Mouse (Mus musculus) left cerebral cortex, postnatal 36 days (tissue): ENCODE results near the gene Smg9. TPM values are rescaled to one million over a fixed set of nuclear protein-coding genes. Genes with fewer than 3 reads are reported as not detected.

Experiments used
- DNase-seq, 2 experiments: peaks; one replicate each; pipeline ENCODE4 v3.0.0; 2021 to 2022; ENCODE audit warnings: low spot score in 2 of 2, mixed read lengths in 1 of 2
- intact Hi-C: fragments of 180-260 bp; cut with DNase I; formaldehyde crosslinking; loops from one replicate; pipeline ENCODE4 v1.15.1; 2025
- total RNA-seq, 2 experiments: library from RNA; stranded (reverse); gene quantifications; 2 replicates each; pipeline ENCODE4 v1.2.3; 2021

Smg9 gene
- total RNA-seq, 2 experiments from 2014 or later = 39.6 to 51.1 TPM

DNA sequence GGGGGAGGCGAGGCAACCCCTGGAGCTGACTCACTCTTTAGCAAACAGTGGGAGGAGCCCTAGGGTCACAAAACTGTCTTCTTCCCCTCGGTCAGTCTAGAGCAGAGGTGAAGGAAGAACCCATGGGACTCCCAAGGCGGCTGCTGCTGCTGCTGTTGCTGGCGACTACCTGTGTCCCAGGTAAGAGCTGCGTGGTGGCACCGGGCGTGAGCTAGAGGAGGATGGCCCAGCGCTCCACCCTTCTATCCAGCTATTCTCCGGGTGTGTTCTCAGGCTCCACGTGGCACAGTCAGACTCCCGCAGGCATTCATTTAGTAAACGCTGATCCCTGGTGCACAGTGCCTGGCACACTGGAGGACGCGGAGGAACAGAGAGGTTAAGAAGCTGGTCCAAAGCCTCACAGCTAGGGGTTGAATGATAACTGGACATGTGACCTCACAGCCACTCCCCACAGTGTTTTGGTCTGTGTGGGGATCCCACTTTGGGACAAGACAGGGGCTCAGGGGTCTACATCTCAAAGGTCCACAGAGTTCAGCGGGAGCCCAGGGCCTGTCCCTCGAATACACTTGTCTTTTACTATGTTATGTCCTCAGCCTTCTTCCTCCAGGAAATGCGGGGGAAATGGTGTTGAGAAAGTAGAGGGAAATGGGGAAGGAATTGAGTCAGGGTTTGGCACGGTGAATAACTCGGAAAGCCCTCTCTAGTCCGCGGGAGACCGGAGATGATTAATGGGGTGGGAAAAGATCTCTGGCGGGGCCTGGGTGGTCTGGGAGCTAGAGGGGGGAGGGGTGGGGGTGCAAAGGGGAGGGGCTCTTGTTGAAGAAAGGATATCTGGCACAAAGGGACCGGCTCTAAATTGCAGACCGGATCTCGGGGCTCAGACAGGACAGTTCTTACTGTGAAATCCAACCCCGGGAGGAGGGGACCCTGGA lies 63.2 kb downstream of the Smg9 start, which contains the start of gene Plaur:
TSS of gene Plaur (plus strand) at position 97 of the 932 bp plus-strand sequence.
- intact Hi-C loops = no loop called here
- DNase-seq = no peak

DNA sequence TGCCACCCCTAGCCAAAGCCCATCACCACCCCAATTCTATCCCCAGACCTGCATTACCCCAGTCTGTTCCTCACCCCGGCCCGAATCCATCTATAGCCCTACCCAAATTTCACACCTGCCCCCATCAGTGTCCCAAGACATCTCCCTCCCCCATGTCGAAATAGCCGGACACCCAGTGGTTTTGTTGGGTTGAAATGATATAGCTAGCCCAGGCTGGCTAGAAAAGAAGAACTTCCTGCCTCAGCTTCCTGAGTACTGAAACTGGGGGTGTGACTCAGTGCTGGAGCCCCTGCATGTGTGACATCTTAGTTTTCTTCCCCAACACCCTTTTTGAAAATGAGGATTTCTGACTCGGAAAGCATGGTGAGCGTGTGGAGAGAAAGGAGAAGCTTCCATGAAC lies 67.4 kb downstream of the Smg9 start:
- no peak for DNase-seq
- intact Hi-C loops = no loop called here

DNA sequence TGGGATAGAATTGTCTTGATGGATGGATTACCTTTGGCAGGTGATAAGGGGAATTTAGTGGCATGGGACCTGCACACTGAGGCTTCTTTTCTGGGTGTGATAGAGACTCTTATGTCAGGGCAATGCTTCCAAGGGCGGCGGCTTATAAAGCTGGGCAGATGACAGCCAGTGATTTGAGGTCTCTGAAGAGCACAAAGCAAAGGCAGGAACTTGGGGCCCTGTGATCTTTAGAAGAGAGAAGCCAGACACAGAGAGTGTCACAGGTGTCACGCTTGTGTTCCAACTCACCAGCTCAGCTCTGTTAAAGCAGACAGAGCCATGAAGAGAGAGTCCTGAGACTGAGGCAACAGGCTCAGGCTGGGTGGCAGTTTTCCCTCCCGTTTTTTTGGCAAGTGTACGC lies 68.5 kb downstream of the Smg9 start:
- intact Hi-C loops = no loop called here

DNA sequence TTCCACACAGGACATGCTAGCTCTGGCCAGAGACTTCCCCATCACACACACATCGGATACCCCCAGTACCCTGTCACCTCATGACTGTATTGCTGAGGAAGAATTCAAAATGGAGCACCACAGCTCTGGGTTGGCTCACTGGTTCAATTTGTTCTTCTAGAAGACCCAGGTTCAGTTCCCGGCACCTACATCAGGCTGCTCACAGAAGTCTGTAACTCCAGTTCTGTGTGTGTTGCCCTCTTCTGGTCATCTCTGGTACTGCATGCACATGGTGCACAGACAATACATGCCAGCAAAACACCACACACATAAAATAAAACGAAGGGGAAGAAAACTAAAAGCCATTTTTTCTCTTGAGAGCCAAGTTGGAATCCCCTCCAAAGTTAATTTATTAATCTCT lies 69.7 kb downstream of the Smg9 start:
- intact Hi-C loops = no loop called here
- DNase-seq = no peak

More for the DNA sequence above, 68.5 kb downstream of the Smg9 start:
- no peak for DNase-seq

DNA sequence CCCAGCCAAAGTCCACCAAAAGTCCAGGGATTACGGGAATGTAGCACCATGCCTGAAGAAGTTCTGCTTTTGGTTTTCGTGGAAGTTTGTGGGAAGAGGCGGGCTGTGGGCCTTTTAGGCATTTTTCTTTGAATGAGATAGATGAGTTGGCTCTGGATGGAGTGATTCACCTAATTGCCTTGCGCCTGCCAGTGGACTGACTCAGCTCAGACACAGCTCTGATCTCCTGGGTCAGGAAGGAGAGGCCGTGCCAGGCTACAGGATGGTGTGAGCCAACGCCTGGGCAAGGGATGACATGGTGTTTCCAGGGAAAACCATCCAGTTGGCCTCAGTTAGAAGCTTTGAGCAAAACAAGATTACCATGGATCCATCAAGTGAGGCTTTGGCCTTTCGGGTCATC lies 70.9 kb downstream of the Smg9 start:
- no peak for DNase-seq
- intact Hi-C loops = loop anchor here (5.0 to 10.0 kb wide), 2 partner anchors 47 to 194 kb away; no protein-coding TSS in a partner anchor

Other genes starting within 250 kb of the Smg9 start
- gene Zfp114, start 224.6 kb upstream of the Smg9 start, total RNA-seq = 1 to 10 TPM; 3.3 to 4.3 TPM
- 10 to 100 TPM; 11.2 to 11.9 TPM for gene Zfp111, start 188.2 kb upstream of the Smg9 start, total RNA-seq
- gene Zfp109, start 162.1 kb upstream of the Smg9 start, total RNA-seq = 10 to 100 TPM in 1 of 2 experiments, 1 to 10 TPM in 1; 8.6 to 10.8 TPM
- gene Zfp108, start 144.8 kb upstream of the Smg9 start, total RNA-seq = 1 to 10 TPM; 7.8 to 9.1 TPM
- 10 to 100 TPM; 11.8 to 12.6 TPM for gene Zfp93, start 129.2 kb upstream of the Smg9 start, total RNA-seq
- gene Zfp61, start 98.4 kb upstream of the Smg9 start, total RNA-seq = 10 to 100 TPM; 21.9 to 23.9 TPM
- gene Zfp94, start 83.0 kb upstream of the Smg9 start, total RNA-seq = 10 to 100 TPM; 13.2 to 16.2 TPM
- gene Tescl, start 65.7 kb upstream of the Smg9 start, total RNA-seq = not detected
- gene Lypd5, start 50.4 kb upstream of the Smg9 start, total RNA-seq = not detected
- gene Kcnn4, start 29.4 kb upstream of the Smg9 start, total RNA-seq = under 1 TPM; 0.42 to 0.77 TPM
- under 1 TPM; 0.42 to 0.72 TPM for gene Irgc1, start 52.7 kb downstream of the Smg9 start, total RNA-seq
- gene Plaur, start 62.9 kb downstream of the Smg9 start, total RNA-seq = 1 to 10 TPM in 1 of 2 experiments, under 1 TPM in 1; 0.91 to 1.7 TPM
- 100 to 1,000 TPM; 235 to 307 TPM for gene Cadm4, start 82.4 kb downstream of the Smg9 start, total RNA-seq
- gene Zfp428, start 107.4 kb downstream of the Smg9 start, total RNA-seq = 10 to 100 TPM; 47.9 to 49.4 TPM
- not detected for gene AC161166.1, start 112.8 kb downstream of the Smg9 start, total RNA-seq
- gene Irgq, start 131.1 kb downstream of the Smg9 start, total RNA-seq = 10 to 100 TPM; 80.8 to 89.2 TPM
- gene Pinlyp, start 146.5 kb downstream of the Smg9 start, total RNA-seq = not detected
- 10 to 100 TPM; 29.8 to 41.4 TPM for gene Xrcc1, start 146.7 kb downstream of the Smg9 start, total RNA-seq
- gene Ethe1, start 187.9 kb downstream of the Smg9 start, total RNA-seq = 10 to 100 TPM; 11.8 to 14.3 TPM
- gene Zfp575, start 188.0 kb downstream of the Smg9 start, total RNA-seq = 1 to 10 TPM; 6.6 to 6.8 TPM
- gene Phldb3, start 211.1 kb downstream of the Smg9 start, total RNA-seq = under 1 TPM; 0.22 to 0.48 TPM
- 1 to 10 TPM in 1 of 2 experiments, under 1 TPM in 1; 0.32 to 1.3 TPM for gene Lypd3, start 236.9 kb downstream of the Smg9 start, total RNA-seq